Mouse (Mus musculus): ENCODE results near the gene Fyb. TPM values are rescaled to one million over a fixed set of nuclear protein-coding genes. Genes with fewer than 3 reads are reported as not detected.

Gene Fyb
- polyA plus RNA-seq (2014; fragmentation: Illumina TruSeq; extraction: RNeasy Lipid Tissue Mini Kit (QIAGEN cat#74804)) = 14.3 TPM

DNA sequence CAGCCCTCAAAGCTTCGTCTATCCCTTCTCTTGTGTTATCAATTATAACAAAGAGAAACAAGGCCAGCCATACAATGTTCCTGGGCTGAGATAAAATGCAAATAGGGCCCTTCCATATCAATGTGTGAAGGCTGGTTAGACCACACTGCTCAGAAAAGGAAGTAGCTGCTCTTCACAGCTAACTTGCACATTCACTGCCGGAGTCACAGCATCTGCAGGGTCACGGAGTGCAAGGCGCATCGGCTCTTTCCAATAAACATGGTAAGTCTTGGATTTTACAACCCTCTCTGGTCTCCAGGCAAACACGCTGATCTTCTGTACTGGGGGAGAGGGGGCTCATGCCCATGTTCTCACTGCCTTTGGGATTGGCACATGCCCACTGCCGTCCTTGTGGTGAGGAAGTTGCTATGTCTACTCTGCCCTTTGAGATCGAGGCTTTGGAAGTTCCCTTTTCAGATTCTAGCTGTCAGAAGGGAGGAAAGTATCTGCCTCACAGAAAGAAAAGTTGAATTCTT, at the start of gene Fyb:
TSS of gene Fyb (plus strand) at position 201 of the 515 bp plus-strand sequence.

DNA sequence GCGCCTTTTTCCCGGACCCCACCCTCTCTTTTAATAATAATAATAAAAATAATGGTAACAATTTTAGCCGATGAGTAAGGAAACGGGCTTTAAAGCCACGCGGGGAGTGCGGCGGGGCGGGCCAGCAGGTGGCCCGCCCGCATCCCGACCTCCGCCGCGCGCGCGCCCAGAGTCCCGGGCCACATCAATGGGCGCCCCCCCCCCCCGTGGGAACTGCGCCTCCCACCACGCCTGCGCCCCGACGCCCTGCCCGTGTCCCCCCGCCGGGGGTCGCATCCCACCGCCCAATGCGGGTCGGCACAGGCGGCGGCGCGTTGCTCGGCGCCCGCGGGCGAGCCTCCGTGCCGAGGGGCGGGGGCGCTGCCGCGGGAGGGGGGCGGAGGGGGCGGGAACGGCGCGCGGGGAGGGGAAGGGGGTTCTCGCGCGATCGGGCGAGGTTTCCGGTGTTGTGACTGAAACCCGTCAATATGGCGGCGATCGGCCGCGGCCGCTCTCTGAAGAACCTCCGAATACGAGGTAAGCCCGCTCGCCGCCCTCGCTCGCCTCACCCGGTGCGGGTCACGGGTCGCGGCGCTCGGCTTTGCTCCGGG, 185.4 kb downstream of the Fyb start, which contains the start of gene Rictor:
TSS of gene Rictor (plus strand) at position 444 of the 590 bp plus-strand sequence.

Other genes with a start within 250 kb of the Fyb start
- gene Dab2, start 223.1 kb upstream of the Fyb start, polyA plus RNA-seq (2014; fragmentation: Illumina TruSeq; extraction: RNeasy Lipid Tissue Mini Kit (QIAGEN cat#74804)) = 265 TPM
- gene C9, start 77.5 kb upstream of the Fyb start, polyA plus RNA-seq (2014; fragmentation: Illumina TruSeq; extraction: RNeasy Lipid Tissue Mini Kit (QIAGEN cat#74804)) = not detected
- gene Rictor, start 185.5 kb downstream of the Fyb start, polyA plus RNA-seq (2014; fragmentation: Illumina TruSeq; extraction: RNeasy Lipid Tissue Mini Kit (QIAGEN cat#74804)) = 30.6 TPM

Measured in ovary, adult 10 weeks (tissue).